Mouse (Mus musculus) cerebellum, adult 2 months (tissue): ENCODE measurements around the gene Top2a.

ENCODE experiments used
- CTCF ChIP-seq: fragments of 200-500 bp; IDR thresholded peaks from 2 replicates; pipeline ENCODE4 v1.5.1; 2011; ENCODE audit warnings: low read depth, mild to moderate bottlenecking, control low read depth, low read length, moderate library complexity, borderline replicate concordance; ENCODE audit not compliant: insufficient read depth
- POLR2A ChIP-seq: fragments of 200-500 bp; IDR thresholded peaks from 2 replicates; pipeline ENCODE4 v1.6.1; 2011; ENCODE audit warnings: low read length, control low read depth, borderline replicate concordance; ENCODE audit not compliant: insufficient read depth

DNA sequence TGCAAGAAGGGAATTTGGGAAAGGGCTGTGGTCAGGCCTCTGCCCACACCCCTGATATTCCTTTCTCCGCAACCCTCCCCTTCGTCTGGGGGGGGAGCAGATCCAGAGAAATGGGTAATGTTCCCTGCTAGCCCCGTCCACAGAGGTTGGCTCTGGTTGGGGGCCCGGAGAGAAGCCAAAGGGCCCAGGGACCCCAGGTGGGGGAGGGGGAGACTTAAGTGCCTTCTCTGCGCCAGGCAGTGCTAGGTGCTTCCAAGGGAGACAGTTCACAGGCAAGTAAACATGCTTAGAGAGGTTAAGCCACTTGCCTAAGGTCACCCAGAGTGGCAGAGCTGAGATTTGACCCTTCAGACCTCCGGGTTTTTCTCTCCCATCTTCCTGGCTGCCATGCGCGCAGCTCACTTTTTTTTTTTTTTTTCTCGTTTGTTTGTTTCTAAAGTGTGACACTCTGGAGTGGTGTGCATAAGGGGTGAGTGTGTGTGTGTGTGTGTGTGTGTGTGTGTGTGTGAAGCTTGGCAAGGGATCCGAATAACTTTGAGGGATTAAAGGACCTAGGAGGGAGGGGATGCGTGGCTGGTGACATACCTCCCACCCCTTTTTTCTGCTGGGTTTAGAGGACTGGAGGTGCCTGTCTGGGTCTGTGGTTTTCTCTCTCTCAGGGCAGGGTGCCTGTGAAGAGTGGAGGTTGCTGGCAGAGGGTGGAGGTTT lies 78.9 kb downstream of the Top2a start:
- no peak for TF ChIP-seq CTCF
- no peak for TF ChIP-seq POLR2A
